In the genomic region with DNA sequence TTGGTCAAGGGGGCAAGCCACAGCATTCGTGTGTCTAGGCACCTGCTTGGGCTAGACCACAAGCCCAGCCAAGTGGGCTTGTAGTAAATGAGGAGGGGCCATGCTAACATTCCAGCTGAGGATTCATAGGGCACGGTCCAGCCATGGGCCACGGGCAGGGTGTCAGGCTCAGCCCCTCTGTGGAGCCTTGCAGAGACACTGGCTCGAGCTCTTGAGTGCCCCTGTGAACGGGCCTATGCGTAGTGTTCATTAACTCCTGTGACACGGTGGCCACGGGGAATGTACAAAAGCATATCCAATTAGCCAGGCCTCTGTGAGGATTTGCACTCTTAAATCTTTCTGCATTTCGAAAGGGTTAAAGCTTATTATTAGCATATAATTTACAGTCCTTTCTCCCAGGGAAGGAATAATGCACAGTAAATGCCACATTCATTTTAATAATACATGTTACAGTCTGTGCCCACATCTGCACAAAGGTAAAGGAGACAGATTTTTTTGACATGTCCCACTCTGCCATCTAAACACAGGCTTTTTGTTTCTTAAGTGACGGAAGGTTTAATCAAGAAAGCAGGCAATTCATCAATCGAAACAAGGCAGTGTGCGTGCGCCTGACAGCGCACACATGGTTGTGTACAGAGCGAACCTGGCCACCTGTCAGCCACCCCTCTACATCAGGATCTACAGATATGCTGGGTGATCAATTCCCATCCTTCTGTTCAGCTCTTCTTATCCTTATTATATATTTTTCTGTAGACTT, we compare ENCODE assay signal across 13 mouse cellular contexts.
A peak's percentile ranks its signal among the peaks of the same experiment; 100 is the strongest.
DNase-seq lines count a peak whose midpoint lies in the region; ATAC-seq and TF ChIP-seq lines count a peak whose summit lies in the region.
"Had no signal": no experiment of that assay in that cellular context is flagged by ENCODE, and none has a peak within 500 bp of the region (broad histone marks: within the 10 kb centered on the region; RNA-seq: fewer than 3 reads in every experiment).

No protein-coding gene starts in this region.

- H3K9me3 ChIP-seq in hindbrain, embryonic 15.5 days, result no peaks in the 10 kb centered on the region
- no peaks in the 10 kb centered on the region for H3K9me3 ChIP-seq in midbrain, embryonic 15.5 days
- H3K9me3 ChIP-seq in liver, embryonic 11.5 days (ENCODE audit: control insufficient read depth, low read length), result no peaks in the 10 kb centered on the region
- H3K9me3 ChIP-seq: liver, embryonic 12.5 days had no signal

- no peaks in the 10 kb centered on the region for H3K27me3 ChIP-seq in hindbrain, embryonic 15.5 days
- H3K27me3 ChIP-seq in midbrain, embryonic 15.5 days (replicated peaks), result no peaks in the 10 kb centered on the region
- H3K27me3 ChIP-seq in liver, embryonic 11.5 days (replicated peaks; ENCODE audit: control insufficient read depth, insufficient read depth, low read length), result no peaks in the 10 kb centered on the region
- H3K27me3 ChIP-seq: liver, embryonic 12.5 days had no signal

- ATAC-seq in hindbrain, embryonic 15.5 days (ENCODE audit: low FRiP score, low read depth), result 0 out of 2 replicates have a peak, but pooled peaks have one; percentile 19
- ATAC-seq in midbrain, embryonic 15.5 days (replicated peaks), result peak; percentile 55; the same call in 1 of the 2 replicates
- ATAC-seq in liver, embryonic 11.5 days (replicated peaks; ENCODE audit: low FRiP score), result no peak
- ATAC-seq: intestine, embryonic 16.5 days; liver, embryonic 12.5 days had no signal

- WGBS in hindbrain, embryonic 15.5 days, result 52% methylated on average over 15 of the region's 15 CpGs
- 34% methylated on average over 15 of the region's 15 CpGs for WGBS in midbrain, embryonic 15.5 days
- 90% methylated on average over 15 of the region's 15 CpGs for WGBS in liver, embryonic 11.5 days

- no peak overlapping the region for H3K4me3 ChIP-seq in cortical plate, adult 2 months (ENCODE audit: insufficient read depth, low read length)
- H3K4me3 ChIP-seq in hindbrain, embryonic 15.5 days, result no peak overlapping the region
- no peak overlapping the region for H3K4me3 ChIP-seq in midbrain, embryonic 15.5 days
- no peak overlapping the region for H3K4me3 ChIP-seq in liver, embryonic 11.5 days (ENCODE audit: low read depth, low read length)
- H3K4me3 ChIP-seq: liver, embryonic 12.5 days had no signal

- no peaks in the 10 kb centered on the region for H3K36me3 ChIP-seq in hindbrain, embryonic 15.5 days
- 0 out of 2 replicates have a peak, but pooled peaks cover 6% of the 10 kb centered on the region for H3K36me3 ChIP-seq in midbrain, embryonic 15.5 days (replicated peaks)
- H3K36me3 ChIP-seq in liver, embryonic 11.5 days (ENCODE audit: control insufficient read depth, insufficient read depth, low read length), result no peaks in the 10 kb centered on the region; the same call in 1 of the 2 replicates

- TF ChIP-seq CTCF in brain, embryonic 14.5 days (IDR thresholded peaks at IDR 0.05; ENCODE audit: borderline replicate concordance, extremely low read depth, insufficient read depth, insufficient read length), result no peak
- TF ChIP-seq CTCF in cortical plate, adult 2 months (IDR thresholded peaks at IDR 0.05; ENCODE audit: extremely low read depth, insufficient read depth, low read length), result no peak

- H3K4me1 ChIP-seq in cortical plate, adult 2 months (ENCODE audit: control insufficient read depth, insufficient read depth, low read length), result peaks cover 9% of the 10 kb centered on the region
- H3K4me1 ChIP-seq in hindbrain, embryonic 15.5 days (replicated peaks), result peaks cover 49% of the 10 kb centered on the region
- peaks cover 56% of the 10 kb centered on the region for H3K4me1 ChIP-seq in midbrain, embryonic 15.5 days
- peaks cover 9% of the 10 kb centered on the region; the same call in 1 of the 2 replicates for H3K4me1 ChIP-seq in liver, embryonic 11.5 days (replicated peaks; ENCODE audit: control insufficient read depth, insufficient read depth, low read length)

- H3K4me2 ChIP-seq in hindbrain, embryonic 15.5 days, result no peak overlapping the region
- no peak overlapping the region for H3K4me2 ChIP-seq in midbrain, embryonic 15.5 days
- H3K4me2 ChIP-seq in liver, embryonic 11.5 days, result no peak overlapping the region
- H3K4me2 ChIP-seq: liver, embryonic 12.5 days had no signal

- H3K27ac ChIP-seq in cortical plate, adult 2 months (ENCODE audit: insufficient read depth, low read length), result peak overlapping the region; percentile 27
- peak overlapping the region; percentile 67 for H3K27ac ChIP-seq in hindbrain, embryonic 15.5 days (replicated peaks)
- peak overlapping the region; percentile 74 for H3K27ac ChIP-seq in midbrain, embryonic 15.5 days
- no peak overlapping the region for H3K27ac ChIP-seq in liver, embryonic 11.5 days (ENCODE audit: low read depth, low read length)
- H3K27ac ChIP-seq: kidney, postnatal 0 days; liver, embryonic 12.5 days had no signal

- H3K9ac ChIP-seq in hindbrain, embryonic 15.5 days, result no peak overlapping the region
- H3K9ac ChIP-seq in midbrain, embryonic 15.5 days, result no peak overlapping the region
- H3K9ac ChIP-seq in liver, embryonic 11.5 days (ENCODE audit: low read depth, low read length), result no peak overlapping the region
- H3K9ac ChIP-seq: liver, embryonic 12.5 days had no signal

- DNase-seq in brain, embryonic 14.5 days (ENCODE audit: low read depth), result peak; percentile 73
- no peak for DNase-seq in liver, embryonic 11.5 days (ENCODE audit: low spot score)
- no peak for DNase-seq in cerebellum, adult 9-10 months
- no peak for DNase-seq in kidney, postnatal 25 days
- DNase-seq: adrenal gland, postnatal 25 days; cerebellum, postnatal 14 days; thymus, adult 18-20 months had no signal

- no peak for TF ChIP-seq POLR2A in brain, embryonic 14.5 days (IDR thresholded peaks at IDR 0.05; ENCODE audit: borderline replicate concordance, extremely low read depth, insufficient read depth, insufficient read length, poor library complexity, severe bottlenecking)
- TF ChIP-seq POLR2A in cortical plate, adult 2 months (IDR thresholded peaks at IDR 0.05; ENCODE audit: extremely low read depth, insufficient read depth, low read length), result no peak
